Mouse (Mus musculus): ENCODE measurements at regions not wholly inside any gene's neighbourhood (a gene's known extent, or its start where the extent isn't known, plus 50 kb on each side); places are given as distances from the start of the nearest gene placed in this dataset.

- no peak for TF ChIP-seq POLR2A (IDR thresholded peaks at IDR 0.05; ENCODE audit: control insufficient read depth, extremely low read depth, insufficient read depth, low read length, poor library complexity)
- no peak for TF ChIP-seq CTCF (IDR thresholded peaks at IDR 0.05; ENCODE audit: borderline replicate concordance, control insufficient read depth, extremely low read depth, insufficient read depth, low read length, poor library complexity)
These were observed 227.8 kb upstream of the Podxl start for GRCm38 (mm10) chr6:31791547-31791946.
